Mouse (Mus musculus) hindbrain, embryonic 16.5 days (tissue): ENCODE measurements at regions not wholly inside any gene's neighbourhood (a gene's known extent, or its start where the extent isn't known, plus 50 kb on each side); places are given as distances from the start of the nearest gene placed in this dataset.

Experiments used
- ATAC-seq: fragments of 200-750 bp; cut with Nextera tagmentation; 2 replicates; pipeline ENCODE4 v1.8.0; 2017; ENCODE audit warnings: moderate TSS enrichment, moderate library complexity
- H3K27ac ChIP-seq: fragments of 300-500 bp; sonication (generic); 2 replicates; pipeline ENCODE4 v1.5.1; 2014; ENCODE audit warnings: low read depth, mild to moderate bottlenecking, control low read depth, low read length, moderate library complexity
- H3K27me3 ChIP-seq: fragments of 300-500 bp; sonication (generic); replicated peaks from 2 replicates; pipeline ENCODE4 v1.6.1; 2014; ENCODE audit warnings: low read length; ENCODE audit not compliant: control insufficient read depth, insufficient read depth
- H3K36me3 ChIP-seq: fragments of 300-500 bp; sonication (generic); 2 replicates; pipeline ENCODE4 v1.6.1; 2014; ENCODE audit warnings: mild to moderate bottlenecking, low read length, moderate library complexity, mixed read lengths; ENCODE audit not compliant: control insufficient read depth, insufficient read depth
- H3K4me1 ChIP-seq: fragments of 300-500 bp; sonication (generic); 2 replicates; pipeline ENCODE4 v1.6.1; 2014; ENCODE audit warnings: low read depth, low read length; ENCODE audit not compliant: control insufficient read depth, insufficient read depth
- H3K4me2 ChIP-seq: fragments of 300-500 bp; sonication (generic); 2 replicates; pipeline ENCODE4 v1.6.1; 2014; ENCODE audit warnings: mild to moderate bottlenecking, low read length, control low read depth, moderate library complexity
- H3K4me3 ChIP-seq: fragments of 300-500 bp; sonication (generic); 2 replicates; pipeline ENCODE4 v1.5.1; 2014; ENCODE audit warnings: mild to moderate bottlenecking, low read length, control low read depth, moderate library complexity
- H3K9ac ChIP-seq: fragments of 300-500 bp; sonication (generic); 2 replicates; pipeline ENCODE4 v1.6.1; 2014; ENCODE audit warnings: low read depth, mild to moderate bottlenecking, control low read depth, low read length, moderate library complexity
- H3K9me3 ChIP-seq: fragments of 300-500 bp; sonication (generic); 2 replicates; pipeline ENCODE4 v1.6.1; 2014; ENCODE audit warnings: mild to moderate bottlenecking, low read length, moderate library complexity; ENCODE audit not compliant: control insufficient read depth
- WGBS: fragments of 180-500 bp; shearing (Covaris S2); extraction: QIAGEN DNeasy Blood & Tissue Kit; methylation state at CpG from one replicate; pipeline ENCODE4 v1.1.7; 2014; 5-methylcytosine and 5-hydroxymethylcytosine counted together

DNA sequence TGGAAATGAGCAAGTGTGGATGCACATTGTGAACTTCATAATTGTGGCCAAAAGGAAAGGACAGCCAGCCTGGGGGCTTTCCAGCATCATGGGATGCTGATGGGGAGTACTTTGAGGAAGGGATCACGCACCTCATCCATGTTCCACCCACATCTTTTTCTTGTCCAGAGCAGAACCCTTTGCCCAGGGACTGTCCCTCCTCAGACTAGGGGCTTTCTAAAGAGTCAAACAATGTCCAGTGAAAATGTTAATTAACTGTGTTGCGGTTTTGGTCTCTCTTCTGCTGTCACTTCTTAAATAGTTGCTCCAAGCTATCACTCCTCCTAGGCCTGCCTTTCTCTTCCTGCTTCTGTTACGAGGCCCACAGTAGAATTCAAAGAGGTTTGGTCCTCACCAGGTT, 51.6 kb upstream of the Il12b start:
- Histone ChIP-seq H3K27ac (no peak overlapping the region), H3K4me2 (no peak overlapping the region), H3K4me3 (no peak overlapping the region), H3K4me1 (no peaks in the 10 kb centered on the region), H3K9me3 (no peaks in the 10 kb centered on the region), H3K9ac (no peak overlapping the region), H3K27me3 (no peaks in the 10 kb centered on the region), H3K36me3 (no peaks in the 10 kb centered on the region)
- 81% methylated on average over 3 of the region's 3 CpGs for WGBS
- no peak for ATAC-seq

DNA sequence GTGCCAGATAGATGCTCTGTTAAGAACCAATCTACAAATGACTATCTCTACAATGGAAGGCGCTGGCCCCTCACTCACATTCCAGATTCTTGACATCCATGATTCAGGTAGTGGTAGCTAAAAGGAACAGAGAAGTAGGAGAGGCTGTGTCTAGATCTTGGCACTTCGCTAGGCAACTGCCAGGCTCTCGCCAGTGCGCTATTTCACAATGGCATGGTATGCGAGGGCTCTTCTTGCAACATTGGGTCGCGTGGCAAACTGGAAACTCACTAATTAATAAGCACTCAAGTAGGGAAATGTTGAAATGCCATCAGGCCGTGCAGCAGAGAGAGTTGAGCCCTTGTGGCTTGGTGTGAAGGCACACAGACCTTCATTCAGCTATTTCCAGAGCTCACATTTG, 50.3 kb upstream of the Il12b start:
- Histone ChIP-seq H3K4me2 (no peak overlapping the region), H3K4me3 (no peak overlapping the region), H3K9me3 (no peaks in the 10 kb centered on the region), H3K27me3 (no peaks in the 10 kb centered on the region), H3K36me3 (no peaks in the 10 kb centered on the region), H3K27ac (no peak overlapping the region), H3K4me1 (no peaks in the 10 kb centered on the region), H3K9ac (no peak overlapping the region)
- 81% methylated on average over 8 of the region's 8 CpGs for WGBS
- ATAC-seq = no peak
